Mouse (Mus musculus) forebrain, embryonic 12.5 days (tissue): Measurements from ENCODE around the gene Tgoln1. TPM values are rescaled to one million over a fixed set of nuclear protein-coding genes. Genes with fewer than 3 reads are reported as not detected.

Source experiments
- ATAC-seq: fragments of 200-750 bp; cut with Nextera tagmentation; 2 replicates; pipeline ENCODE4 v1.8.0; 2017; ENCODE audit warnings: moderate TSS enrichment; ENCODE audit not compliant: low FRiP score
- H3K27ac ChIP-seq: fragments of 300-500 bp; sonication (generic); 2 replicates; pipeline ENCODE4 v1.5.1; 2016; ENCODE audit warnings: mild to moderate bottlenecking
- H3K27me3 ChIP-seq: fragments of 300-500 bp; sonication (generic); 2 replicates; pipeline ENCODE4 v1.6.1; 2016; ENCODE audit warnings: mild to moderate bottlenecking
- H3K36me3 ChIP-seq: fragments of 300-500 bp; sonication (generic); replicated peaks from 2 replicates; pipeline ENCODE4 v1.6.1; 2016; ENCODE audit warnings: mild to moderate bottlenecking
- H3K4me1 ChIP-seq: fragments of 300-500 bp; sonication (generic); 2 replicates; pipeline ENCODE4 v1.6.1; 2016
- H3K4me2 ChIP-seq: fragments of 300-500 bp; sonication (generic); 2 replicates; pipeline ENCODE4 v1.6.1; 2016; ENCODE audit warnings: mild to moderate bottlenecking, moderate library complexity
- H3K4me3 ChIP-seq: fragments of 300-500 bp; sonication (generic); replicated peaks from 2 replicates; pipeline ENCODE4 v1.5.1; 2016; ENCODE audit warnings: mild to moderate bottlenecking
- H3K9ac ChIP-seq: fragments of 300-500 bp; sonication (generic); 2 replicates; pipeline ENCODE4 v1.6.1; 2016; ENCODE audit warnings: mild to moderate bottlenecking
- H3K9me3 ChIP-seq: fragments of 300-500 bp; sonication (generic); 2 replicates; pipeline ENCODE4 v1.6.1; 2016
- WGBS: fragments of 180-500 bp; shearing (Covaris S2); methylation state at CpG from one replicate; pipeline ENCODE4 v1.1.7; 2016; 5-methylcytosine and 5-hydroxymethylcytosine counted together
- polyA plus RNA-seq: library from polyadenylated mRNA; unstranded; fragments of >200 nt; fragmentation: Nextera tagmentation; extraction: Ambion mirVana; gene quantifications from 2 replicates; pipeline ENCODE4 v1.2.1, GENCODE M21; 2016

Gene Tgoln1
- polyA plus RNA-seq, 1 experiment from 2014 or later: 31.0 TPM

DNA sequence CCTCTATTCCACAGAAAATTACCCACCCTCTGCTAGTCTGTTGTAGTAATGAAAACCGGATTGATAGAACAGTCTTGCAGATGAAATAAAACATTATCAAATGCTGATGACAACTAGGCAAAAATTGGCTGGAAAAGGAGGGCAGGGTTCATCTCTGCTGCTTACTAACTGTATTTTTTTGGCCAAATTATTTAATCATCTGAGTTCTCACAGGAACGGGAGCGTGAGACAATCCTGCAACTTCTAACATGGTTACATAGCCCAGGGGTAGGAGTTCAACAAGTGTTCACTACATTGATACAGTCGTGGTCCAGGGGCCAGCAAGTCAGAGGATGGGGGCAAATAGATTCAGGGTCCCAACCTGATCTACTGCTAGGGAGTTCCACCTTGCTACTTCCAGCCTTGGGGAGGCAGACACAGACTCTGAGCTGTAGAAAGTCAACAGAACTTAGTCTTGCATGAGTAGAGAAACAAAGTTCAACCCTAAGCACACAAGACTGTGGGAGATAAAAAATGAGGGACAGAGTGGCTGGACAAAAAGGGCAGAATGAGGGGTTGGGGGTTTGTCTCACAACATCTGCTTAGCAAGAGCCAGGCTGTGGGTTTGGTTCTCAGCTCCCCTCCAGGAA, 33.5 kb downstream of the Tgoln1 start:
- Histone ChIP-seq H3K4me1 (no peaks in the 10 kb centered on the region), H3K9me3 (no peaks in the 10 kb centered on the region), H3K27me3 (no peaks in the 10 kb centered on the region), H3K9ac (no peak overlapping the region), H3K36me3 (peaks cover 11% of the 10 kb centered on the region; the same call in 1 of the 2 replicates), H3K4me3 (no peak overlapping the region), H3K27ac (no peak overlapping the region), H3K4me2 (no peak overlapping the region)
- no peak for ATAC-seq
- WGBS: 88% methylated on average over 4 of the region's 4 CpGs

DNA sequence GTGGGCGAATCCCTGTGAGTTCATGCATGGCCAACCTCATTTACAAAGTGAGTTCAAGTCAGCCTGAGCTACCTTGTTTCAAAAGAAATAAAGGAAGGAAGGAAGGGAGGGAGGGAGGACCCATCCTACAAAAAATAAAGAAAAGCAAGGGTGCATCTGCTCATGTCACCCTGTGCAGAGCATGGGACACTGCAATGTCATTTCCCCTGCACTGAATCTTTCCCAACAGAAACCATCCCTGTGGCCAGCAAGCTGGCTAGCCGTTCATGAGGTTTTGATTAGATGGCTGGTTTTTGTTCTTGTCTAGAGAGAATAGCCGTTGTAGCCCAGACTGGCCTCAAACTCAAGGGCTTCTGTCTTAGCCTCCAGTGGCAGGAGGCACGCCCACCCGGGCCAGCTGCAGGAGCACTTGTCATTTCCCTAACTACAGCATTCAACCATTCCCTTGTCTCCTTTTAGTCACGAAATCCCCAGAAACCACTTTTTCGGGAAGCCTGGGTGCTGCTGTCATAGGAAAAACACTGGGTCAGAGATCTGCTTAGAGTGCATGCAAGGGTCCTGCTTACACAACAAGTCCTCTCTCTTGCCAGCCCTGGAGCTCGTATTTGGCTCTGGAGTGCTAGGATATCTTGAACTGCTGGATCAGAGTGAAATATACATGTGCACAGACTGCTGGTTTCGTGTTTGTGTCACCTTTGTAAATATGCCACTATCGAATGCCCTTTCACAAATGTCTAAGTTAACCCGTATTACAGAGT, 35.0 kb downstream of the Tgoln1 start:
- no peak for ATAC-seq
- H3K27ac ChIP-seq: no peak overlapping the region
- H3K9ac ChIP-seq: no peak overlapping the region
- 72% methylated on average over 11 of the region's 11 CpGs for WGBS
- H3K27me3 ChIP-seq: no peaks in the 10 kb centered on the region
- H3K4me2 ChIP-seq: no peak overlapping the region
- H3K36me3 ChIP-seq: peaks cover 15% of the 10 kb centered on the region; the same call in 1 of the 2 replicates
- H3K4me1 ChIP-seq: no peaks in the 10 kb centered on the region
- H3K9me3 ChIP-seq: no peaks in the 10 kb centered on the region
- H3K4me3 ChIP-seq: no peak overlapping the region

DNA sequence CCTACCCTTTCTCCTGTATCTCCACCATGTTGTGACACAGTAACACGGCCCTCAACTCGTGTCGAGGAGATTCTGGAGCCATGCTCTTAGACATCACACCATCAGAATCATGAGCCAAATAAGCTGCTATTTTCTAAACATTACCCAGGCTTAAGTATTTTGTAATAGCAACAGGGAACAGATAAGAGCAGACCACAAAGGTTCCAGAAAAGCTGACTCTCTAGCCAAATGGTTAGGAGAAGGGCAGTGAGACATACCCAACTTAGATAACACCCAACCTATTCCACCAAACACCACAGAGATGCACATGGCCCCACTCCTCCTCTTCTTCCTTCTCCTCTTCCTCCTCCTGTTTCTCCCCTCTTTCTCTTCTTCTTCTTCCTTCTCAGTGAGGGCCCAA, 40.8 kb downstream of the Tgoln1 start:
- no peaks in the 10 kb centered on the region for H3K9me3 ChIP-seq
- H3K36me3 ChIP-seq: peaks cover 12% of the 10 kb centered on the region
- H3K9ac ChIP-seq: no peak overlapping the region
- no peak overlapping the region for H3K4me2 ChIP-seq
- ATAC-seq: no peak
- H3K27me3 ChIP-seq: no peaks in the 10 kb centered on the region
- no peak overlapping the region for H3K4me3 ChIP-seq
- no peaks in the 10 kb centered on the region for H3K4me1 ChIP-seq
- WGBS: 93% methylated on average over 3 of the region's 3 CpGs
- H3K27ac ChIP-seq: no peak overlapping the region

DNA sequence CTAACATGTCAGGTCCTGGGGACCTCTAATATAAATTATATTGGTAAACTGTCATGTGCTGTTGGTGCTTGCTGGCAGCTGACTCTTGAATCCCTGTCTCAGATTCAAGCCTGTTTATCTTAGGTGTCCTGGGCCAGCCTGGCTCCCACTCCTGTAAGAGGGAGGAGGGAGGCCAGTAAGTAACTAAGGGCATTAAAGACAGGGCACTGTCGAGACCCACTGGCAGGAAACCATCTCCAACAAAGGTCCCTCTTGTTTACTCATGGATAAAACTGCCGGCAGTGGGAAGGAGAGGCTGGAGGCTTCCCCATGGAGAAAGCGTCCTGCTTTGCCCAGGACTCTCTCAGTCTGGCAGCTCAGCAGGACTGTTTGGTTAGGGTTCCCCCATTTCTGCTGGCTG, 45.0 kb downstream of the Tgoln1 start:
- Histone ChIP-seq H3K36me3 (peaks cover 7% of the 10 kb centered on the region), H3K27ac (no peak overlapping the region), H3K4me3 (no peak overlapping the region), H3K27me3 (no peaks in the 10 kb centered on the region), H3K9ac (no peak overlapping the region), H3K4me1 (no peaks in the 10 kb centered on the region), H3K4me2 (no peak overlapping the region), H3K9me3 (no peaks in the 10 kb centered on the region)
- WGBS: 55% methylated on average over 3 of the region's 3 CpGs
- ATAC-seq: no peak

DNA sequence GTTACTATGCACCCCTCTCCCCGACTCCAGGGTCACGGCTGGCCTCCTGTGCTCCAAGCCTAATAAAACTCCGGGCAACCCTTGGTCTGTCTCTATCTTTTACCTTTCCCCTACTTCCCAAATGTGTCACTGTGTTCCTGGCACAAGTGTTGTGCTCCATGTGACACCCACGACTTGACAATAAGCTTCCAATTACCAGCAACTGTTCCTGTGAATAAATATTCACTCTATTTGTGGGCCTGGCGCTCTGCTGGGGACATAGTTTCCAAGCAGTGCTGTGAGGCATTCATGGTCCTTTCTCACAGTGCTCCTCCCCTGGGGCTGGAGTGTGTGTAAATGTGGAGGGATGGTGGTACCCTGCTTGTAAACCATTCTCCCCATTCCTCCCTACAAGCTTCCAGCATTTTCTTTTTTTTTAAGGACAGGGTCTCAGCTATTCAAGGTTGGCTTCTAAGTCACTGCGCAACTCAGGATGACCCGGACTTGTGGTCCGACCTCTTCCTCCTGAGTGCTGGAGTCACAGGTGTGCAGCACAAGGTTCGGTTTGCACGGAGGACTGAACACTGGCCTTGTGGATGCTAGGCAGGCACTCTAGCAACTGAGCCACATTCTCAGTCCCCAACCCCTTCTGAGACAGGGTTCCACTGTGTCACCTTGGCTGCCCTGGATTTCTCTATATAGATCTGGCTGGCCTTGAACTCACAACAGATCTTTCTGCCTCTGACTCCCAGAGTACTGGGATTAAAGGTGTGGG, 46.0 kb downstream of the Tgoln1 start:
- 86% methylated on average over 10 of the region's 10 CpGs for WGBS
- no peak overlapping the region for H3K4me2 ChIP-seq
- ATAC-seq: no peak

DNA sequence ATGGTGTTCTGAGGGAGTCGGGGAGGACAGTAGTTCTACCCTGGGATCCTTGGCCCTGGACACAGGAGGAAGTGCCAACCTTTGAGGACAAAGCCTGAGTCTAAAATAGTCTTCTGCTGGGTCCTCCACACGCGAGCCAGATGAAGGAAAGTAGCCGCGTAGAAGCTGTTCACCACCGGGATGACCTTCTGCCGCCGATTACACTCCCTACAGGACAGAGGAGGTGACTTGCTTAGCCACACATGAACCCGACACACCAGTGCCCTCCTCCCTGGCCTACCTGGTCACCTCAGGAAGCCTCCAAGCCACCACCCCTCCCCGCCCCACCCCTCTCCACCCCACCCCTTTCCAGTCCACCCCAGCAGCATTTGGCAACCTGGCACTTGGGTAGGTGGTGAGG, 48.1 kb downstream of the Tgoln1 start:
- Histone ChIP-seq H3K4me2 (no peak overlapping the region), H3K9me3 (no peaks in the 10 kb centered on the region), H3K27ac (no peak overlapping the region), H3K4me3 (no peak overlapping the region), H3K27me3 (no peaks in the 10 kb centered on the region), H3K36me3 (peaks cover 6% of the 10 kb centered on the region), H3K9ac (no peak overlapping the region), H3K4me1 (peaks cover 4% of the 10 kb centered on the region; the same call in 1 of the 2 replicates)
- WGBS: 93% methylated on average over 10 of the region's 10 CpGs
- ATAC-seq: no peak

More for the DNA sequence above, 46.0 kb downstream of the Tgoln1 start:
- no peaks in the 10 kb centered on the region for H3K9me3 ChIP-seq
- no peak overlapping the region for H3K9ac ChIP-seq
- H3K4me1 ChIP-seq: peaks cover 1% of the 10 kb centered on the region; the same call in 1 of the 2 replicates
- peaks cover 6% of the 10 kb centered on the region for H3K36me3 ChIP-seq
- no peak overlapping the region for H3K4me3 ChIP-seq
- H3K27me3 ChIP-seq: no peaks in the 10 kb centered on the region
- H3K27ac ChIP-seq: no peak overlapping the region

DNA sequence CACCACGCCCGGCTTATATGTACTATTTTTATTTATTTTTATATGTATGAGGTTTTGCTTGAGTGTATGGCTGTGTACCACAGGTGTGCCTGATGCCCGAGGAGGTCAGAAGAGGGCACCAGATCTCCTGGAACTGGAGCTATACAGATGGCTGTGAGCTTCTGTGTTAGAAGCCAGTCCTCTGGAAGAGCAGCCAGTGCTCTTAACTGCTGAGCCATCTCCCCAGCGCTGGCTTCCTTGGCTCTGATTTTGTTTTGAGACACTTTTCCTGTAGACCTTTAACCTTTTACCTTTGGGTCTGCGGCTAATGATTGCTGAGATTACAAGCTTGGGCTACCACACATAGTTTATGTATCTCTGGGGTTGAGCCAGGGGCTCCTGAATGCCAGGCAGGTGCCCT, 49.3 kb downstream of the Tgoln1 start:
- WGBS: 90% methylated on average over 5 of the region's 5 CpGs
- no peak for ATAC-seq
- Histone ChIP-seq H3K27me3 (no peaks in the 10 kb centered on the region), H3K27ac (no peak overlapping the region), H3K9ac (no peak overlapping the region), H3K36me3 (peaks cover 6% of the 10 kb centered on the region; the same call in 1 of the 2 replicates), H3K4me1 (peaks cover 4% of the 10 kb centered on the region; the same call in 1 of the 2 replicates), H3K4me2 (no peak overlapping the region), H3K4me3 (no peak overlapping the region), H3K9me3 (no peaks in the 10 kb centered on the region)

DNA sequence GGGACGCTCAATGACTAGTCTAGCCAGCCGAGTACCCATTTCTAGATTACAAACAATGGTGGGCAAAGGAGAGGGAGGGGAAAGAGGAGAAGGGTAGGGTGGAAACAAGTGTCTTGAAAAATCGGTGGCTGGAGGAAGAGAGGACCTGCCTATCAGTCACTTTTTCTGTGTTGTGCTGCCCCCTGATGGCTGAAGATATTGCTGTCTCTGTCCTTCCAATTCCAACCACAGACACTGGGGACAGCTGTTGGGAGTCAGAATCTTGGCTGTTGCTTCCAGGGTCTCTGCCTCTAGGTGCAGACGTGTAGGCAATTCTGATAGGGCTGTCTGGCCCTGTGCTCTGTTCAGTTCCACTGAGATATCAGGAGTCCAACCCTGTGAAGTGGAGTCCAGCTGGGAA, 50.8 kb downstream of the Tgoln1 start:
- H3K27ac ChIP-seq: no peak overlapping the region
- ATAC-seq: peak; percentile 88
- H3K9me3 ChIP-seq: no peaks in the 10 kb centered on the region
- H3K36me3 ChIP-seq: peaks cover 6% of the 10 kb centered on the region; the same call in 1 of the 2 replicates
- H3K9ac ChIP-seq: no peak overlapping the region
- WGBS: 2% methylated on average over 4 of the region's 4 CpGs
- no peaks in the 10 kb centered on the region for H3K27me3 ChIP-seq
- peaks cover 4% of the 10 kb centered on the region; the same call in 1 of the 2 replicates for H3K4me1 ChIP-seq
- no peak overlapping the region for H3K4me3 ChIP-seq
- H3K4me2 ChIP-seq: 0 out of 2 replicates have a peak overlapping the region, but pooled peaks have one; percentile 9

DNA sequence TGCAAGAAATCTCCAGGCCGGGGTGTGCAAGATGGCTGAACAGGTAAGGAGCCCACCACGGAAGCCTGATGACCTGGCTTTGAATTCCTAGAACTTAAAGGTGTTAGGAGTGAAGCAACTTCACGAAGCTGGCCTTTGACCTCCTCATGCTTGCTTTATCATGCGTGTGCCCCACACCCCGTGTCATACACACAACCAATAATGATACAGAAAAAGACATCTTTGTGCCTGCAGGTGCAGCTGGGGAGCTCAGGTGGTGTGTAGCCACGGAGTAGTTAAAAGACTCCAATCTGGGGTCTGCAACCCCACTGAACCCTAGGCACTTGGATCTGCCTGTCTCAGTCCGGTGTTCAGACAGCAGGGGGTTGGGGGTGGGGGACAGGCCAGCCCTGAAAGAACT, 51.3 kb downstream of the Tgoln1 start:
- Histone ChIP-seq H3K27me3 (no peaks in the 10 kb centered on the region), H3K36me3 (peaks cover 6% of the 10 kb centered on the region; the same call in 1 of the 2 replicates), H3K4me2 (0 out of 2 replicates have a peak overlapping the region, but pooled peaks have one; percentile 9), H3K4me1 (peaks cover 4% of the 10 kb centered on the region; the same call in 1 of the 2 replicates), H3K9me3 (no peaks in the 10 kb centered on the region), H3K27ac (no peak overlapping the region; the same call in 1 of the 2 replicates), H3K9ac (no peak overlapping the region), H3K4me3 (no peak overlapping the region)
- peak; percentile 27; the same call in 1 of the 2 replicates for ATAC-seq
- WGBS: 72% methylated on average over 7 of the region's 7 CpGs

DNA sequence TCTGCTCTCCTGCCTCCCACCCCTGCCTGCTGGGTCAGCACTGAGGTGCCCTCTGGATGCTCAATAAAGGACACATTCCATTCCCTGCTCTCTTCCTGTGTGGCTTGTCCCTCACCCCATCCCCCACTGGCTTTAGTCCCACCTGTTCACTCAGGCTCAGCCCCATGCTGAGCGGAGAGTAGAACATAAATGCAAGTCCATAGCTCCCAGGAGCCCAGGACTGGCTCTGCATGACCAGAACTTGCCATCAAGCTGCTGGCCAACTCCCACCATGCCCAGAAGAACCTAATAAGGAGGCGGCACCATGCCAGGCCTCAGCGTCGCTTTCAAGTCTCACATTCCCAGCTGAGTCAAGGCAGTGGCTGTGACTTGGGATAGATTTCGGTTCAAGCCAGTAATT, 53.9 kb downstream of the Tgoln1 start:
- WGBS: 80% methylated on average over 5 of the region's 5 CpGs
- no peaks in the 10 kb centered on the region for H3K27me3 ChIP-seq

DNA sequence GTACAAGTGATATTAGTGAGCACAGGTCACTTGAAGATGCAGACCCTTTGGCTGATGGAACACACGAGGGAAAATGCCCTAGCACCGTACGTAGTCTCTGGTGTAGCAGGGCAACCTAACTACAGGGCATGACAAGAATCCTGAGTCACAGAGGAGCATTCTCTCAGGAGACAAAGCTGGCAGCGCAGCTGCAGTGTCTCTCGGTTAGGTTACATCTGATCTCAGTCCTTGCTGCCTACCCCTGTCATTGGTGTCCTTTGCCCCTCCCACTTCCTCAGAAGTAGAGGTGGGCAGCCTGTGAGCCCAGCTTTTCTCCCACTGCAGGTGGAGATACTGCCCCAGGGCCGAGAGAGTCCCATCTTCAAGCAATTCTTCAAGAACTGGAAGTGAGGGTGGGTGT, 54.3 kb downstream of the Tgoln1 start:
- Histone ChIP-seq H3K9ac (no peak overlapping the region), H3K4me3 (no peak overlapping the region), H3K27ac (no peak overlapping the region), H3K9me3 (no peaks in the 10 kb centered on the region), H3K4me1 (peaks cover 4% of the 10 kb centered on the region; the same call in 1 of the 2 replicates), H3K36me3 (no peaks in the 10 kb centered on the region), H3K4me2 (no peak overlapping the region), H3K27me3 (no peaks in the 10 kb centered on the region)
- no peak for ATAC-seq
- WGBS: 38% methylated on average over 6 of the region's 6 CpGs

More for the DNA sequence above, 53.9 kb downstream of the Tgoln1 start:
- H3K4me1 ChIP-seq: peaks cover 4% of the 10 kb centered on the region; the same call in 1 of the 2 replicates
- H3K9me3 ChIP-seq: no peaks in the 10 kb centered on the region
- no peaks in the 10 kb centered on the region for H3K36me3 ChIP-seq
- ATAC-seq: no peak
- H3K4me2 ChIP-seq: no peak overlapping the region
- no peak overlapping the region for H3K4me3 ChIP-seq
- H3K27ac ChIP-seq: no peak overlapping the region
- no peak overlapping the region for H3K9ac ChIP-seq

DNA sequence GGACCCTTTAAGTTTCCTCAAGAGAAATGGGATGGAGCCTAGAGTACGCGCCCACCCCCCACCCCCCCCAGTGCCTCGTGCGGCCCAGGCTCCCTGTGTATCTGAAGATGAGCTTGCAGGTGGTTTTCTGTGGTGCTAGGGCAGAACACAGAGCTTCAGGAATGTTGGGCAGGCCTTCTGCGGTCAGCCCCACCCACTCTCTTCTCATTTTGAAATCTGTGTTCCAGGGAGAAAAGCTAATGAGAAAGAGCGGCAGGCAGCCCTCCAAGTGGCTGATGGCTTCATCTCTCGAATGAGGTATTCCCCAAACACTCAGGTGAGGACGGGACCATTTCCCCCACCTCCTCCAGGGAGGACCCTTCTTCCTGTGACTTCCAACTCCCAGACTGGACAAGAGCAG, 56.0 kb downstream of the Tgoln1 start:
- H3K36me3 ChIP-seq: no peaks in the 10 kb centered on the region
- ATAC-seq: no peak
- H3K4me3 ChIP-seq: no peak overlapping the region
- WGBS: 80% methylated on average over 8 of the region's 8 CpGs
- no peak overlapping the region for H3K4me2 ChIP-seq
- H3K9ac ChIP-seq: no peak overlapping the region
- H3K27me3 ChIP-seq: no peaks in the 10 kb centered on the region
- H3K4me1 ChIP-seq: peaks cover 3% of the 10 kb centered on the region; the same call in 1 of the 2 replicates
- no peaks in the 10 kb centered on the region for H3K9me3 ChIP-seq
- no peak overlapping the region for H3K27ac ChIP-seq
